Mouse (Mus musculus): ENCODE results near the gene Gm12248. TPM values are rescaled to one million over a fixed set of nuclear protein-coding genes. Genes with fewer than 3 reads are reported as not detected.

Gene Gm12248
- total RNA-seq (2015; ENCODE audit: low replicate concordance), result not detected in 2 replicates
- total RNA-seq (2017; ENCODE audit: low replicate concordance), result 1.2 TPM in 1 of 2 replicates, not detected in the other

GRCm38 (mm10) chr11:58093021-58093528 lies at the start of gene Gm12248:
Gene Gm12248 (minus strand): TSS chr11:58093134.
- no peak for ATAC-seq (replicated peaks; ENCODE audit: low FRiP score, poor library complexity, severe bottlenecking)

DNA sequence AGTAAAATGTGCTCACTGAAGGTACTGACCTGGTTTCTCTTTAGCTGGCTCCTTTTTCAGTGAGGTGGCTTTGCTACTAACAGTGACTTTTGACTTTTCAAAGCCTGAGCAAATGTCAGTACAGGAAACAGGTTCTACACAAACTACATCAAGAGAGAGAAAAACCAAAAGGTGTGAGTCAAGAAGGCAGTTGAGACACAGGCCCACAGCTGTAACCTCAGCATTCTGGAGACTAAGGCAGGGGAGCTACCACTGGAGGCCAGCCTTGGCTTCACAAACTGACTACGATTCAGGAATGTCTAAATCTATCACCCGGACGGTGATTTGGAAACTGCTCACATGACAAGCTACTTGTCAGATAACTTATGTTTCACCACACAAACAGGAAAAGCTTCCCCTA lies 46.5 kb upstream of the Gm12248 start:
- ATAC-seq (replicated peaks; ENCODE audit: low FRiP score, poor library complexity, severe bottlenecking), result no peak

GRCm38 (mm10) chr11:58138821-58139220 lies 45.9 kb upstream of the Gm12248 start:
- ATAC-seq (replicated peaks; ENCODE audit: low FRiP score, poor library complexity, severe bottlenecking), result no peak

DNA sequence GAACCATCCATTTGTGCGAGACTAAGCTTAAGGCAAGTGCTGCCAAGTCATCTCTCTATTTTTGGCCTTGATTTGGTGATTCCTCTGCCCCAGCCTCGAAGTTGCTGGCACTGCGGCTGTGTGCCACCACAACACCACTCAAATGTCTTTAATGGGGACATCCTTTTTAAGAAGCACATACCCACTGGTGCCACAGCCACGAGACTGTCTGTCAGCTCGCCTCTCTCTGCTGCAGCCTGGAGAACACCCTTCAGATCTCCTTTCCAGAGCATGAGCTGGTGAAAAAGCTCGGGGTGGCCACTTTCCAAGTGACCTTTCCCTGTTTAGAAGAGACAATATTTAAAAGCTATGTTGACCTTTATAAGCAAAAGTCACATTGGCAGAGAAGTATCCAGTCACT lies 43.7 kb upstream of the Gm12248 start:
- no peak for ATAC-seq (replicated peaks; ENCODE audit: low FRiP score, poor library complexity, severe bottlenecking)

- ATAC-seq (replicated peaks; ENCODE audit: low FRiP score, poor library complexity, severe bottlenecking), result no peak
Measured at GRCm38 (mm10) chr11:58135296-58135695, 42.4 kb upstream of the Gm12248 start.

- ATAC-seq (replicated peaks; ENCODE audit: low FRiP score, poor library complexity, severe bottlenecking), result no peak
Measured at GRCm38 (mm10) chr11:58134869-58135268, 41.9 kb upstream of the Gm12248 start.

GRCm38 (mm10) chr11:58132026-58132425 lies 39.1 kb upstream of the Gm12248 start:
- no peak for ATAC-seq (replicated peaks; ENCODE audit: low FRiP score, poor library complexity, severe bottlenecking)

GRCm38 (mm10) chr11:58129302-58129843 lies 36.4 kb upstream of the Gm12248 start:
- no peak for ATAC-seq (replicated peaks; ENCODE audit: low FRiP score, poor library complexity, severe bottlenecking)

GRCm38 (mm10) chr11:58127544-58127943 lies 34.6 kb upstream of the Gm12248 start:
- peak; percentile 88 for ATAC-seq (replicated peaks; ENCODE audit: low FRiP score, poor library complexity, severe bottlenecking)

GRCm38 (mm10) chr11:58126397-58127160 lies 33.6 kb upstream of the Gm12248 start:
- no peak for ATAC-seq (replicated peaks; ENCODE audit: low FRiP score, poor library complexity, severe bottlenecking)

DNA sequence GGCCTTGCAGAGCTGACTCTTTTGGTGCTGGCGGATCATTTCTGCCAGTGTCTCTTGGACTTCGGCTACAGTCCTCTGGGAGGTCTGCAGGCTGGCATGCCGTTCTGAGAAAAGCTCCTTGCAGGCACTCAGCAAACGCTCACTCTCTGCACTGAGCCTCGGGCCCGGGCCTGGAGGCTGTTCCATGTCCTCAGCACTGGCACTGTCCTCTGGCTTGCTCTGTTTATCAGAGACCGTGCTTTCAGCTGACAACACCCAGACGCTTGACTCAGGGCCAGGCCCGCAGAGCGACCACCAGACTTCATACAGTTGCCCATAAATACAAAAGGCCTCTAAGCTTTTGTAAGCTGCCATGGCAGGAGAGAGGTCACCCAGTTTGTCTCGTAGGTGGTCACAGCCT lies 32.1 kb upstream of the Gm12248 start:
- no peak for ATAC-seq (replicated peaks; ENCODE audit: low FRiP score, poor library complexity, severe bottlenecking)

- ATAC-seq (replicated peaks; ENCODE audit: low FRiP score, poor library complexity, severe bottlenecking), result no peak
Measured at GRCm38 (mm10) chr11:58123711-58124110, 30.8 kb upstream of the Gm12248 start.

GRCm38 (mm10) chr11:58121351-58121750 lies 28.4 kb upstream of the Gm12248 start:
- ATAC-seq (replicated peaks; ENCODE audit: low FRiP score, poor library complexity, severe bottlenecking), result no peak

DNA sequence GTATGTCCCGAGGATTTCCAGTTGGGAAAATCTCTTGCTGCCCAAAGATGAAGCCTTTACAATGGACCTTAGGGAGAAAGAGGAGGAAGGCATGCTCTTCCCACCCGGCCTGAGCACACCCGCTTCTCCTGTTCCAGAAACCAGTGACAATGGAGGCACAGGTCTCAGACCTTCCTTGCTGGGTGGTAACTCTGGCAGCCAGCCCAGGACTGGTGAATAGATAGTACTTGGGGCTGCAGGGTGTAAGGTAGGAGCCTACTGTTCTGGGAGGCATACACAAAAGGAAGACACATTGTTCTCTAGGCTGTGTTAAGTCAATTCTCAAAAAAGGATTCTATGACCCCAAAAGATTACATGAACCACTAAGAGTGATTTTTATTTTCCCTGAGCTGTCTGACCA lies 27.7 kb upstream of the Gm12248 start:
- no peak for ATAC-seq (replicated peaks; ENCODE audit: low FRiP score, poor library complexity, severe bottlenecking)

- ATAC-seq (replicated peaks; ENCODE audit: low FRiP score, poor library complexity, severe bottlenecking), result no peak
Measured at GRCm38 (mm10) chr11:58117044-58117652, 24.2 kb upstream of the Gm12248 start.

DNA sequence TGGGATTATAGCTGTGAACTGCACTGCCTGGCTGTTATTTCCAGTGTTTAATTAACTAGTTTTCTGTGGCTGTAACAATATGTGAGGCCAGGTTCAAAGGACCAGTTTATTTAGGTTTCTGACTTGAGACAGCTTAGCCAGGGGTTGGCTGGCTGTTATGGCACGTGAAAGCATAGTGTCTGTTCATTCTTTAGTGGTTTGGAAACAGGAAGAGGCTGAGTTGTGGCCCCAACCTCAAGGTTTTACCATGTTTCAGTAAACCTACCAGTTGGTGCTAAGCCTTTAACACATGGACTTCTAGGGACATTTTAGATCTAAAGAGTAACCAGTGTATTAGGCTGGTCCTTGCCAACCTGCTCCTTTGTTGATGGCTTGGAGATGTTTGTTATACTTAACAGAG lies 23.6 kb upstream of the Gm12248 start:
- no peak for ATAC-seq (replicated peaks; ENCODE audit: low FRiP score, poor library complexity, severe bottlenecking)

DNA sequence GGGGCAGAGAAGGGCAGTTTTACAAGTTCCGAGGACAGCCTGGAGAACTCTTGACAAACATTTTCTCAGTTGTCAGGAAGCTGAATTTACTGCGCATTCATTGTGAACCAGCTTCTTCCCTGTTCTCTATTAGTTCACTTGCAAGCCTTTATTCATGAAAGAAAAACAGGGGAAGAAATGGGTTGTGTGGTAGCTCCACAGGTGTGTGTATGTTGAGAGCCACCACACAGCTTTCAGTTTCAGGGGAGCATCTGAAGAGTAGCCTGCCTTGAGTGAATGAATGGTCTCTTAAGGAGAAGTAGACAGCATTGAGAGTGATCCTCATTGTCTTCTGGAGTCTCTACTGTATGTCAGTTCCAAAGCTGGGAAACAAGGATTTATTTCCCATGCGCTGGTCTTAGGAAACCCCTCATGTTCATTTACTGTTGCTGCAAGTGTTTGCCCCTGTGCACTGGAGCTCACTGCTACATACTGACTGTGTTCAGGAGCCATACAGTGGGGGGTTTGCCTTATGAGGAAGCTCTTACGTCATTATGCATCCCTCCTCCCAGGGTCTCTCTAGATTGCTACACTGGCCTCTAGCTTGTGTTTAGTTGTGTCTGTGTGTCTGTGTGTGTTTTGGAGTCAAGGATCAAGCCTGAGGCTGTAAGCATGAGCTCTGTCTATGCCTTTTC lies 14.9 kb upstream of the Gm12248 start:
- ATAC-seq (replicated peaks; ENCODE audit: low FRiP score, poor library complexity, severe bottlenecking), result no peak

GRCm38 (mm10) chr11:58107009-58107408 lies 14.1 kb upstream of the Gm12248 start:
- no peak for ATAC-seq (replicated peaks; ENCODE audit: low FRiP score, poor library complexity, severe bottlenecking)

DNA sequence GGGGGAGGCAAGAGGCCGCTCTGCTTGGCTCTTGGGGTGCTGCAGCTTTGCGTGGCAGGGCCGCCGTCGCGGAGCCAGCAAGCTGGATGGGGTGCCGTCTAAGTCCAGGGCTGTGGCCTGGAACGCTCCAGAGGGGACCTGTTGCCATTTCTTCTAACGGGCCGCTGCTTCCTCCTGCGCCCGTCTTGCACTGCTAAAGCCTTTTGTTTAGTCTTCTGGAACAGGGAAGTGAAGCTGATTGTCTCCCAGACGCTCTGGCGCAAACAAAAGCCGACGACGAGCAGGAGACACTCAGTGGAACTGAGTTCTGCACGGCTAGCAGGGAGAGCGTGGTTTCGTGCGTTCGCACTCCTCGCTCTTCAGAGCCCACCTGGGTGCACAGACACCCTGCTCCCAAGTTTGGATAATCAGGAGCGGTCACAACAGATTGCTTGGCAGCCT lies 11.4 kb upstream of the Gm12248 start:
- peak; percentile 61 for ATAC-seq (replicated peaks; ENCODE audit: low FRiP score, poor library complexity, severe bottlenecking)

DNA sequence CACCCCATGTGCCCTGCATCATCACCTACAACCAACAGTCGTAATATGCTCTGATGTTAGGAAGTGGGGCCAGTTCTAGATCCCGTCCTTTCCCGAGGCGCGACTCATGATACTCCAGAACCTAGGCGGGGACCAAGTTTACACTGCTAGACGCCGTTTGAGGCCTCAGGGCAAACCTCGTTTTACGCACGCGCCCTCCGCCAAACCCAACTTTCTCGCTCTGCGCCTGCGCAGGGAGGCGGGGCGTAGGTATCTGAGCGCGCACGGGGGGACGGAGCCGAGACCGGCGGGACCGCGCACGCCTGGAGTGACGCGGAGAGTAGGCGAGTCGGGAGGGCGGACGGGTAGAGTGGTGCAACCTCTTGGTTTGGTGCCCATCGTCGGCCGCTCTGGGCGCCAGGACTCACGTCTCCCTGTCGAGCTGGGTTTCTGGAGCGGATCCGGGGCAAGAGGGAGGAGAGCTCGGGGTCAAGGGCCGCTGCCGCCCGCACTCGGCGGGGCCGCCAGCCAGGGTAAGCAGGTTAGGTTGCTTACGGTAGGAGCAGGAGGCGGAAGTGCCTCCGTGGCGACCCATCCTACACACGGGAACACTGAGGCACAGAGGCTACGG lies 10.9 kb upstream of the Gm12248 start, which contains the start of gene Cnot8:
Cnot8 (plus strand) TSS at position 457 of the 610 bp plus-strand sequence.
- peak; percentile 94 for ATAC-seq (replicated peaks; ENCODE audit: low FRiP score, poor library complexity, severe bottlenecking)
